Mouse (Mus musculus): Measurements from ENCODE around the gene Sod1.
A peak's percentile ranks its signal among the peaks of the same experiment; 100 is the strongest.
"Not testable (repeated sequence)": the region's sequence is repeated elsewhere in the genome, so short reads cannot be mapped to it uniquely, and the experiment has no call there.

Gene Sod1

GRCm38 (mm10) chr16:90210717-90211116 lies 9.8 kb upstream of the Sod1 start:
- DNase-seq (ENCODE audit: low spot score in 2 of 2), result no peak

GRCm38 (mm10) chr16:90211767-90212166 lies 8.8 kb upstream of the Sod1 start:
- DNase-seq (ENCODE audit: low spot score in 2 of 2), result no peak

GRCm38 (mm10) chr16:90213477-90214339 lies 6.8 kb upstream of the Sod1 start:
- no peak for DNase-seq (ENCODE audit: low spot score in 2 of 2)

- DNase-seq (ENCODE audit: low spot score in 2 of 2), result no peak
Observed at GRCm38 (mm10) chr16:90214731-90215565, 5.6 kb upstream of the Sod1 start.

- DNase-seq (ENCODE audit: low spot score in 2 of 2), result not testable (repeated sequence)
Observed at GRCm38 (mm10) chr16:90215879-90216278, 4.7 kb upstream of the Sod1 start.

- no peak for DNase-seq (ENCODE audit: low spot score in 2 of 2)
Observed at GRCm38 (mm10) chr16:90216414-90216813, 4.1 kb upstream of the Sod1 start.

- no peak for DNase-seq (ENCODE audit: low spot score in 2 of 2)
Observed at GRCm38 (mm10) chr16:90217356-90217755, 3.2 kb upstream of the Sod1 start.

GRCm38 (mm10) chr16:90217926-90218325 lies 2.6 kb upstream of the Sod1 start:
- DNase-seq (ENCODE audit: low spot score in 2 of 2), result no peak

- DNase-seq (ENCODE audit: low spot score in 2 of 2), result not testable (repeated sequence)
Observed at GRCm38 (mm10) chr16:90219445-90219844, 1.1 kb upstream of the Sod1 start.

GRCm38 (mm10) chr16:90220892-90221431 lies 408 bp downstream of the Sod1 start:
- DNase-seq (ENCODE audit: low spot score in 2 of 2), result peak; percentile 54 to 56

- no peak for DNase-seq (ENCODE audit: low spot score in 2 of 2)
Observed at GRCm38 (mm10) chr16:90221441-90222070, 1.0 kb downstream of the Sod1 start.

GRCm38 (mm10) chr16:90229897-90230296 lies 9.3 kb downstream of the Sod1 start:
- DNase-seq (ENCODE audit: low spot score in 2 of 2), result no peak

- no peak for DNase-seq (ENCODE audit: low spot score in 2 of 2)
Observed at GRCm38 (mm10) chr16:90231302-90231701, 10.7 kb downstream of the Sod1 start.

GRCm38 (mm10) chr16:90233702-90234101 lies 13.1 kb downstream of the Sod1 start:
- DNase-seq (ENCODE audit: low spot score in 2 of 2), result no peak

GRCm38 (mm10) chr16:90234617-90235016 lies 14.1 kb downstream of the Sod1 start:
- DNase-seq (ENCODE audit: low spot score in 2 of 2), result no peak

- no peak for DNase-seq (ENCODE audit: low spot score in 2 of 2)
Observed at GRCm38 (mm10) chr16:90235188-90235587, 14.6 kb downstream of the Sod1 start.

GRCm38 (mm10) chr16:90239128-90239746 lies 18.7 kb downstream of the Sod1 start:
- DNase-seq (ENCODE audit: low spot score in 2 of 2), result no peak

- DNase-seq (ENCODE audit: low spot score in 2 of 2), result no peak
Observed at GRCm38 (mm10) chr16:90241875-90242274, 21.3 kb downstream of the Sod1 start.

- no peak for DNase-seq (ENCODE audit: low spot score in 2 of 2)
Observed at GRCm38 (mm10) chr16:90242426-90243304, 22.1 kb downstream of the Sod1 start.

GRCm38 (mm10) chr16:90250099-90250498 lies 29.5 kb downstream of the Sod1 start:
- no peak for DNase-seq (ENCODE audit: low spot score in 2 of 2)

Data from right cerebral cortex, postnatal 10 days (tissue).